Mouse (Mus musculus): ENCODE data around the gene Etv1. TPM values are rescaled to one million over a fixed set of nuclear protein-coding genes. Genes with fewer than 3 reads are reported as not detected.

Gene Etv1
- total RNA-seq, 2 experiments from 2014 or later: 9.6 to 10.6 TPM

DNA sequence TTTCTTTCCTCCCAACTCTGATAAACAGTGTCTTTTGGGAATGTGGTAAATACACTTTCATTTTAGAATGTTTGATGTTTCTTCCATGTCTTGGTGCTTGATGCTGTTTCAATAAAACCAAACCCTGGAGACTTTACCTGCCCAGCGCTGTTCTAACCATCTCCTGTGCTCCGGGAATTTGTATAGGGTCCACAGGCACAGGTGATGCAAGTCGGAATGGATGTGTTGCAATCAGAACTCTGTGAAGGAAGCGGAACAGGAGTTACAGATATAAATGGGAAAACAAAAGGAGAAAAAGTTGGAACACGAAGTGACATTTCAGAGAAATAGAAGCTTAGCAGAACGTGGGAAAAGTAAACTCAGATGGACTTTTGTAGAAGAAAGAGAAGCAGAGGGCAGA lies 127.1 kb downstream of the Etv1 start:
- intact Hi-C loops (cut with DNase I): no loop called here
- DNase-seq (ENCODE audit: low spot score): no peak

DNA sequence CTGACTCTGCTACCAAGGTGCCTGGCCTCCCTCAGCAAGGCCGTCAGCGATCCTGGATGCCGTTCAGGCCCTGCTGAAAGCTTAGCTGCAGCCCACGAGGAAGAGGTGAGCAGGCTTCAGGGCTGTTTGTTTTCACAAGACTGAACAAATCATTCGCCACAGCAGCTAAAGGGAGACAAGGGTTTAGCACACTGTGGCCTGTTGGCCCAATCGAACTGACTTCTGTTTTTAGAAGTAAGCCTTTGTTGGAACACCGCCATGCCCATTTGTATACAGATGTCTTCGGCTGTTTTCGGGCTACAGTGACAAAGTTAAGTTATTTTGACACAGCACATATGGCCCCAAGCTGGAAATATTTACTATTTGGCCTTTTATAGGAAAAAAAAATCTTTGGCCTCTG lies 127.6 kb downstream of the Etv1 start:
- no peak for DNase-seq (ENCODE audit: low spot score)
- intact Hi-C loops (cut with DNase I): no loop called here

DNA sequence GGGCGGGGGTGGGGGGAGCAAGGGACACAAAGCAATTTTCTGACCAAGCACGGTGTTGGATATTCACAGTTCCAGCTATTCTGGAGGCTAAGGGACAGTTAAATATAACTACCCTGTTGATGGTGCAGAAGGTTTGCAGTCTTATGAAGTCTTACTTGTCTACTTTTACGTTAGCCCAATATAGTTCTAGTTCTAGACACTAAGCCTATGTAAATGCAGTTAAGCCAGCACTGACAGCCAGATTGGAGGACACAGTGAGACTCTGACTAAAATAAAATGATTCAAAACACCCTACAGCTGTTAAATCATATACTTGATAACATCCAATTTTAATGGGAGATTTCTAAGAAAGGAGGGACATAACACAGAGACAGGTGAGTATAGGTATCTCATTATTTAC lies 129.8 kb downstream of the Etv1 start:
- no peak for DNase-seq (ENCODE audit: low spot score)
- intact Hi-C loops (cut with DNase I): no loop called here
